Mouse (Mus musculus) megakaryocyte, embryonic 14.5 days (primary cell): ENCODE data around the gene Ghrl.

ENCODE experiments used
- FLI1 ChIP-seq: IDR thresholded peaks from 2 replicates; pipeline ENCODE4 v1.6.1; 2012; ENCODE audit warnings: low read length, inconsistent platforms, mixed read lengths
- GATA1 ChIP-seq: IDR thresholded peaks from 3 replicates; pipeline ENCODE4 v1.6.1; 2012; ENCODE audit warnings: mixed read lengths, low read length, inconsistent platforms, borderline replicate concordance

- TF ChIP-seq GATA1 (no peak), FLI1 (no peak)
These were observed 22.6 kb upstream of the Ghrl start for GRCm38 (mm10) chr6:113742321-113742720.
